Mouse (Mus musculus): ENCODE data around the gene Ank3. TPM values are rescaled to one million over a fixed set of nuclear protein-coding genes. Genes with fewer than 3 reads are reported as not detected.
"Not testable (repeated sequence)": the region's sequence is repeated elsewhere in the genome, so short reads cannot be mapped to it uniquely, and the experiment has no call there.

Ank3 gene
- total RNA-seq (2014; rRNA removed; ENCODE audit: low replicate concordance) (64.7 and 92.0 TPM in 2 replicates), polyA plus RNA-seq (2015; fragmentation: Nextera tagmentation; extraction: Ambion mirVana) (23.4 and 23.8 TPM in 2 replicates)

- Histone ChIP-seq H3K9ac (replicated peaks; ENCODE audit: low read depth, low read length) (peak within 1 kb of the TSS; percentile 47), H3K36me3 (replicated peaks; ENCODE audit: control insufficient read depth, insufficient read depth, low read length) (no peaks in the 10 kb centered on the region), H3K4me3 (ENCODE audit: low read depth, low read length) (peak within 1 kb of the TSS; percentile 80), H3K27me3 (ENCODE audit: control insufficient read depth, insufficient read depth, low read length) (peaks cover 33% of the 10 kb centered on the region), H3K9me3 (replicated peaks; ENCODE audit: control insufficient read depth, low read length) (no peaks in the 10 kb centered on the region), H3K4me2 (ENCODE audit: low read depth, low read length) (peak within 1 kb of the TSS; percentile 100), H3K27ac (ENCODE audit: low read depth) (no peak within 1 kb of the TSS), H3K4me1 (ENCODE audit: control insufficient read depth, insufficient read depth) (peaks cover 24% of the 10 kb centered on the region)
- no peak for ATAC-seq (ENCODE audit: insufficient read depth, low read depth)
- WGBS = under 1% methylated on average over 77 of the region's 77 CpGs
- no peak for DNase-seq (ENCODE audit: low spot score)
- TF ChIP-seq EP300 (IDR thresholded peaks at IDR 0.05; ENCODE audit: low read depth) (no peak), CTCF (IDR thresholded peaks at IDR 0.05; ENCODE audit: low read depth) (no peak)
Measured at GRCm38 (mm10) chr10:69398763-69399590, at the start of gene Ank3. TSS of gene Ank3 (plus strand) at chr10:69398773.

GRCm38 (mm10) chr10:69351071-69351841, 47.3 kb upstream of the Ank3 start:
- 9% methylated on average over 12 of the region's 12 CpGs for WGBS
- peak overlapping the region; percentile 81 for H3K4me3 ChIP-seq (ENCODE audit: low read depth, low read length)
- H3K36me3 ChIP-seq (replicated peaks; ENCODE audit: control insufficient read depth, insufficient read depth, low read length) = peaks cover 15% of the 10 kb centered on the region
- TF ChIP-seq CTCF (IDR thresholded peaks at IDR 0.05; ENCODE audit: low read depth) (no peak), EP300 (IDR thresholded peaks at IDR 0.05; ENCODE audit: low read depth) (0 out of 2 replicates have a peak, but pooled peaks have one; percentile 34)
- H3K27ac ChIP-seq (ENCODE audit: low read depth) = peak overlapping the region; percentile 83
- H3K4me1 ChIP-seq (ENCODE audit: control insufficient read depth, insufficient read depth) = peaks cover 38% of the 10 kb centered on the region
- H3K27me3 ChIP-seq (ENCODE audit: control insufficient read depth, insufficient read depth, low read length) = no peaks in the 10 kb centered on the region
- H3K9ac ChIP-seq (replicated peaks; ENCODE audit: low read depth, low read length) = peak overlapping the region; percentile 69
- H3K4me2 ChIP-seq (ENCODE audit: low read depth, low read length) = peak overlapping the region; percentile 84
- peak; percentile 72 for DNase-seq (ENCODE audit: low spot score)
- peak; percentile 21; the same call in 1 of the 2 replicates for ATAC-seq (ENCODE audit: insufficient read depth, low read depth)
- no peaks in the 10 kb centered on the region for H3K9me3 ChIP-seq (replicated peaks; ENCODE audit: control insufficient read depth, low read length)

GRCm38 (mm10) chr10:69351842-69352211, 46.7 kb upstream of the Ank3 start:
- Histone ChIP-seq H3K4me2 (ENCODE audit: low read depth, low read length) (peak overlapping the region; percentile 84), H3K27me3 (ENCODE audit: control insufficient read depth, insufficient read depth, low read length) (no peaks in the 10 kb centered on the region), H3K4me1 (ENCODE audit: control insufficient read depth, insufficient read depth) (peaks cover 35% of the 10 kb centered on the region), H3K9me3 (replicated peaks; ENCODE audit: control insufficient read depth, low read length) (no peaks in the 10 kb centered on the region), H3K9ac (replicated peaks; ENCODE audit: low read depth, low read length) (peak overlapping the region; percentile 69), H3K36me3 (replicated peaks; ENCODE audit: control insufficient read depth, insufficient read depth, low read length) (peaks cover 10% of the 10 kb centered on the region), H3K27ac (ENCODE audit: low read depth) (peak overlapping the region; percentile 83), H3K4me3 (ENCODE audit: low read depth, low read length) (peak overlapping the region; percentile 81)
- WGBS = 0% methylated on average over 11 of the region's 11 CpGs
- DNase-seq (ENCODE audit: low spot score) (peak; percentile 44), ATAC-seq (ENCODE audit: insufficient read depth, low read depth) (no peak)
- TF ChIP-seq EP300 (IDR thresholded peaks at IDR 0.05; ENCODE audit: low read depth) = no peak
- no peak for TF ChIP-seq CTCF (IDR thresholded peaks at IDR 0.05; ENCODE audit: low read depth)

DNA sequence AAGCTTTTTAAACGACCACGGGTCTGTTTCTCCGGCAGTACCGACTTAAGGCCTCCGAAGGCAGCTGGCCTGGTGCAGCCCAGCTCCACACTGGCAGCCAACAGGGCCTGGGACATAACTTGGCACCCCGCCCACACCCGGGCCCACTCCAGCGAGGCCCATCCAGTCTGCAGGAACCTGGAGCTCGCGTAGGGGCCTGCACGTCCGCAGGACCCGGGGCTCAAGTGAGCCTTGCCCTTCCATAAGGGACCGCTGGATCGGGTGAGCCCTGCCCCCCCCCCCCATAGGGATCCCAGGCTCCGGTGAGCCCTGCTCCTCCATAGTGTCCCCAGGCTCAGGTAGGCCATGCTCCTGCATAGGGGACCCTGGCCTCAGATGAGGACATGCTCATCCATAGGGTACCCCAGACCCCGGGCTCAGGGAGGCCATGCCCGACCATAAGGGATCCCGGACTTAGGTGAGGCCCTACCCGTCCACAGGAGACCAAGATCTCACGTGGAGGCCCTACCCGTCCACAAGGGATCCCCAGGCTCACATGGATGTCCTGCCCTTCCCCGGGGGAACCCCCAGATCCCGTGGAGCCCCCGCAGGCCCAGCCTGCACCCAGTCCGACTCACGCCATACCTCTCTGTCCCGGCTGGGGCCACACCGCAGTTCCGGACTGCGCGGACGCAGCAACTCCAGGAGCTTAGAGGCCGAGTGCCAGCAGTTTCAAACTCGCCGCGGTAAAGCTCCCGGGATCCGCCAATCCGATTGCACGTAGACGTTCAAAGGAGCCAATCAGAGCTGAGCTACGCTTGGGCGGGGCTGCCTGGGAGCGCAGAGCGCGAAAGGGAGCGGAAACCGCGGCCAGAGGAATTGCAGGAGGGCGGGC, 46.1 kb upstream of the Ank3 start, which contains the start of gene Cdk1:
Gene Cdk1, minus strand, starts transcription at position 727 of the 874 bp plus-strand sequence.
- H3K36me3 ChIP-seq (replicated peaks; ENCODE audit: control insufficient read depth, insufficient read depth, low read length) = peaks cover 9% of the 10 kb centered on the region
- H3K27ac ChIP-seq (ENCODE audit: low read depth) = peak within 1 kb of the TSS; percentile 83
- H3K9me3 ChIP-seq (replicated peaks; ENCODE audit: control insufficient read depth, low read length) = no peaks in the 10 kb centered on the region; the same call in 1 of the 2 replicates
- peaks cover 29% of the 10 kb centered on the region for H3K4me1 ChIP-seq (ENCODE audit: control insufficient read depth, insufficient read depth)
- peak within 1 kb of the TSS; percentile 84 for H3K4me2 ChIP-seq (ENCODE audit: low read depth, low read length)
- ATAC-seq (ENCODE audit: insufficient read depth, low read depth) = peak; percentile 95
- DNase-seq (ENCODE audit: low spot score) = peak; percentile 98
- TF ChIP-seq EP300 (IDR thresholded peaks at IDR 0.05; ENCODE audit: low read depth) (no peak; the same call in 1 of the 2 replicates), CTCF (IDR thresholded peaks at IDR 0.05; ENCODE audit: low read depth) (no peak)
- peak within 1 kb of the TSS; percentile 81 for H3K4me3 ChIP-seq (ENCODE audit: low read depth, low read length)
- under 1% methylated on average over 51 of the region's 51 CpGs for WGBS
- H3K9ac ChIP-seq (replicated peaks; ENCODE audit: low read depth, low read length) = peak within 1 kb of the TSS; percentile 69
- no peaks in the 10 kb centered on the region for H3K27me3 ChIP-seq (ENCODE audit: control insufficient read depth, insufficient read depth, low read length)

DNA sequence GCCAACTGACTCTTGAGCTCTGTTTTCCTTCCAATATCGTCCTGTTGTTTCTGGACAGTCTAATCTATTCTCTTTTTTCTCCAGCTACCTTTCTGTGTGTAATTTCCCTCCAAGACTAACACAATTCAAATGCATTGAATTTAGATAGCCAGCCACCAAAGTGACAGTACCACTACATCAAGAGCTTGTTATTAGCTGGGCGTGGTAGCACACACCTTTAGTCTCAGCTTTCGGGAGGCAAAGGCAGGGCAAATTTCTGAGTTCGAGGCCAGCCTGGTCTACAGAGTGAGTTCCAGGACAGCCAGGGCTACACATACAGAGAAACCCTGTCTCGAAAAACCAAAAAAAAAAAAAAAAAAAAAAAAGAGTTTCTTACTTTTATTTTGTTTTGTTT, 45.5 kb upstream of the Ank3 start:
- H3K4me3 ChIP-seq (ENCODE audit: low read depth, low read length); DNase-seq (ENCODE audit: low spot score); H3K27me3 ChIP-seq (ENCODE audit: control insufficient read depth, insufficient read depth, low read length); H3K9me3 ChIP-seq (replicated peaks; ENCODE audit: control insufficient read depth, low read length); H3K36me3 ChIP-seq (replicated peaks; ENCODE audit: control insufficient read depth, insufficient read depth, low read length); ATAC-seq (ENCODE audit: insufficient read depth, low read depth); H3K9ac ChIP-seq (replicated peaks; ENCODE audit: low read depth, low read length): not testable (repeated sequence)
- H3K4me2 ChIP-seq (ENCODE audit: low read depth, low read length) = peak overlapping the region; percentile 36; the same call in 1 of the 2 replicates
- peaks cover 22% of the 10 kb centered on the region for H3K4me1 ChIP-seq (ENCODE audit: control insufficient read depth, insufficient read depth)
- 28% methylated on average over 5 of the region's 5 CpGs for WGBS
- H3K27ac ChIP-seq (ENCODE audit: low read depth) = peak overlapping the region; percentile 40; the same call in 1 of the 2 replicates
